Mouse (Mus musculus) heart, embryonic 12.5 days (tissue): ENCODE measurements at regions not wholly inside any gene's neighbourhood (a gene's known extent, or its start where the extent isn't known, plus 50 kb on each side); places are given as distances from the start of the nearest gene placed in this dataset.

Source experiments
- ATAC-seq: fragments of 200-750 bp; cut with Nextera tagmentation; 2 replicates; pipeline ENCODE4 v1.8.0; 2017; ENCODE audit warnings: moderate TSS enrichment, moderate library complexity; ENCODE audit not compliant: insufficient number of reproducible peaks, low FRiP score
- H3K27ac ChIP-seq: fragments of 300-500 bp; sonication (generic); 2 replicates; pipeline ENCODE4 v1.5.1; 2016; ENCODE audit warnings: mild to moderate bottlenecking, moderate library complexity; ENCODE audit not compliant: poor library complexity, severe bottlenecking
- H3K27me3 ChIP-seq: fragments of 300-500 bp; sonication (generic); replicated peaks from 2 replicates; pipeline ENCODE4 v1.6.1; 2016; ENCODE audit warnings: mild to moderate bottlenecking, moderate library complexity
- H3K36me3 ChIP-seq: fragments of 300-500 bp; sonication (generic); 2 replicates; pipeline ENCODE4 v1.6.1; 2016; ENCODE audit warnings: mild to moderate bottlenecking, moderate library complexity
- H3K4me1 ChIP-seq: fragments of 300-500 bp; sonication (generic); replicated peaks from 2 replicates; pipeline ENCODE4 v1.6.1; 2016; ENCODE audit warnings: mild to moderate bottlenecking
- H3K4me2 ChIP-seq: fragments of 300-500 bp; sonication (generic); 2 replicates; pipeline ENCODE4 v1.6.1; 2016; ENCODE audit warnings: mild to moderate bottlenecking, moderate library complexity
- H3K4me3 ChIP-seq: fragments of 300-500 bp; sonication (generic); 2 replicates; pipeline ENCODE4 v1.5.1; 2016; ENCODE audit warnings: mild to moderate bottlenecking
- H3K9ac ChIP-seq: fragments of 300-500 bp; sonication (generic); 2 replicates; pipeline ENCODE4 v1.6.1; 2016; ENCODE audit warnings: mild to moderate bottlenecking, moderate library complexity
- H3K9me3 ChIP-seq: fragments of 300-500 bp; sonication (generic); replicated peaks from 2 replicates; pipeline ENCODE4 v1.6.1; 2016; ENCODE audit warnings: mild to moderate bottlenecking, moderate library complexity
- WGBS: fragments of 180-500 bp; shearing (Covaris S2); methylation state at CpG from one replicate; pipeline ENCODE4 v1.1.7; 2016; 5-methylcytosine and 5-hydroxymethylcytosine counted together

- H3K9me3 ChIP-seq = no peaks in the 10 kb centered on the region
- 0 out of 2 replicates have a peak, but pooled peaks cover 4% of the 10 kb centered on the region for H3K4me1 ChIP-seq
- H3K9ac ChIP-seq = no peak overlapping the region
- H3K27me3 ChIP-seq = peaks cover 5% of the 10 kb centered on the region; the same call in 1 of the 2 replicates
- no peak overlapping the region for H3K4me2 ChIP-seq
- 64% methylated on average over 16 of the region's 16 CpGs for WGBS
- H3K27ac ChIP-seq = no peak overlapping the region
- ATAC-seq = no peak
- no peak overlapping the region for H3K4me3 ChIP-seq
- no peaks in the 10 kb centered on the region for H3K36me3 ChIP-seq
These were observed 88.7 kb downstream of the Edn3 start for GRCm38 (mm10) chr2:174848981-174849681.

GRCm38 (mm10) chr2:174850860-174851259 is 90.4 kb downstream of the Edn3 start:
- no peak overlapping the region for H3K27ac ChIP-seq
- 0 out of 2 replicates have a peak, but pooled peaks cover 4% of the 10 kb centered on the region for H3K4me1 ChIP-seq
- H3K9me3 ChIP-seq = no peaks in the 10 kb centered on the region
- WGBS = 69% methylated on average over 16 of the region's 16 CpGs
- no peaks in the 10 kb centered on the region for H3K36me3 ChIP-seq
- no peak overlapping the region for H3K4me2 ChIP-seq
- ATAC-seq = no peak
- H3K9ac ChIP-seq = no peak overlapping the region
- H3K4me3 ChIP-seq = no peak overlapping the region
- peaks cover 5% of the 10 kb centered on the region; the same call in 1 of the 2 replicates for H3K27me3 ChIP-seq

- H3K9me3 ChIP-seq = no peaks in the 10 kb centered on the region
- H3K4me3 ChIP-seq = no peak overlapping the region
- H3K36me3 ChIP-seq = no peaks in the 10 kb centered on the region
- ATAC-seq = peak; percentile 58
- H3K4me1 ChIP-seq = 0 out of 2 replicates have a peak, but pooled peaks cover 4% of the 10 kb centered on the region
- H3K4me2 ChIP-seq = no peak overlapping the region
- peaks cover 5% of the 10 kb centered on the region; the same call in 1 of the 2 replicates for H3K27me3 ChIP-seq
- no peak overlapping the region for H3K27ac ChIP-seq
- H3K9ac ChIP-seq = no peak overlapping the region
- 17% methylated on average over 22 of the region's 22 CpGs for WGBS
These were observed 91.3 kb downstream of the Edn3 start for GRCm38 (mm10) chr2:174851525-174852330.

- Histone ChIP-seq H3K27ac (no peak overlapping the region), H3K4me2 (no peak overlapping the region), H3K4me3 (no peak overlapping the region), H3K9me3 (no peaks in the 10 kb centered on the region), H3K9ac (no peak overlapping the region), H3K36me3 (no peaks in the 10 kb centered on the region), H3K27me3 (peaks cover 5% of the 10 kb centered on the region; the same call in 1 of the 2 replicates), H3K4me1 (peaks cover 10% of the 10 kb centered on the region)
- ATAC-seq = no peak
- WGBS = 78% methylated on average over 8 of the region's 8 CpGs
These were observed 93.4 kb downstream of the Edn3 start for GRCm38 (mm10) chr2:174853786-174854185.

DNA sequence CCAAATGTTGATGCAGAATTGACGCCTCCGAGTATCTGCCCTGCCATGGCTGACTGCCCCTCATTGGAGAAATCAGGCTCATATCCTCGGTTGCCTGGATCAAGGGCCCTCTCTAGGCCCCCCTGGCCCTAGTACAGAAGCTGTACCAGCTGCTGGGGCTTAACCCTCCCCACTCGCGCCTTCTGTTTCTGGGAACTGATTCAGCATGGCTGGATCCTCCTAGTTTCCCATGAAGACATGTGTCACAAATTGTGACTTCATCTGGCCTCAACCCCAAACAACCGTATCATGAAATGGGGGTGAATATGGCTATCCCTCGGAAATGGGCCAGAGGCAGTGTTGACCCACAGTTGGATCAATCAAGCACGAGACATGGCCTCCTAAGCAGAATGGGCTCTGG is 95.1 kb downstream of the Edn3 start:
- Histone ChIP-seq H3K36me3 (no peaks in the 10 kb centered on the region), H3K9ac (no peak overlapping the region)

DNA sequence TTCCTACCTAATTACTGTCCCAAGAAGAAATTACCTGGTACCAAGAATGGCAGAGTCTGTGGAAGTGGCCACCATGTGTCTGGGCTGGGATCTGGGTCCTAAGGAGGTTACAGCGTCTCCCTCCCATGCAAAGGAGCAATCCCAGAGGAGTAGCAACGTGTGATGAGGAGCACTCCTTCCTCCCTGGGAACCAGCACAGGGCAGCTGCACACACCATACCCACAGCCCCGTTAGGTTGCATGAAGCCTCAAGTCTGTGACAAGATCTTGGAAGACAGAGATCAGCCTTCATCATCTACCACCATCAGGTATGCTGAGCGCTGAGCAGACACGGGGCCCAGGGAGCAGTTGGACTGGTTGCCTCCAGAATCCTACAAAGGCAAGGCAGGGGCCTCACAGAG is 95.7 kb downstream of the Edn3 start:
- 76% methylated on average over 5 of the region's 5 CpGs for WGBS
- Histone ChIP-seq H3K4me2 (no peak overlapping the region), H3K27ac (no peak overlapping the region), H3K9me3 (no peaks in the 10 kb centered on the region), H3K36me3 (no peaks in the 10 kb centered on the region), H3K27me3 (peaks cover 5% of the 10 kb centered on the region; the same call in 1 of the 2 replicates), H3K4me1 (peaks cover 13% of the 10 kb centered on the region), H3K9ac (no peak overlapping the region), H3K4me3 (no peak overlapping the region)
- ATAC-seq = no peak

More for the DNA sequence above, 95.1 kb downstream of the Edn3 start:
- Histone ChIP-seq H3K4me1 (peaks cover 16% of the 10 kb centered on the region), H3K9me3 (no peaks in the 10 kb centered on the region), H3K27ac (no peak overlapping the region), H3K27me3 (peaks cover 5% of the 10 kb centered on the region; the same call in 1 of the 2 replicates), H3K4me2 (no peak overlapping the region), H3K4me3 (no peak overlapping the region)
- WGBS = 81% methylated on average over 8 of the region's 8 CpGs
- no peak for ATAC-seq

- Histone ChIP-seq H3K27me3 (no peaks in the 10 kb centered on the region), H3K4me2 (peak overlapping the region; percentile 39), H3K9ac (peak overlapping the region; percentile 26), H3K4me1 (peaks cover 13% of the 10 kb centered on the region), H3K4me3 (no peak overlapping the region), H3K36me3 (no peaks in the 10 kb centered on the region), H3K9me3 (no peaks in the 10 kb centered on the region), H3K27ac (peak overlapping the region; percentile 10)
- WGBS = 27% methylated on average over 15 of the region's 15 CpGs
- peak; percentile 34; the same call in 1 of the 2 replicates for ATAC-seq
These were observed 97.8 kb downstream of the Edn3 start for GRCm38 (mm10) chr2:174858011-174858834.

GRCm38 (mm10) chr2:174858835-174859215 is 98.4 kb downstream of the Edn3 start:
- Histone ChIP-seq H3K4me2 (peak overlapping the region; percentile 39), H3K36me3 (no peaks in the 10 kb centered on the region), H3K4me3 (no peak overlapping the region), H3K4me1 (peaks cover 13% of the 10 kb centered on the region), H3K9me3 (no peaks in the 10 kb centered on the region), H3K9ac (peak overlapping the region; percentile 26), H3K27ac (peak overlapping the region; percentile 10), H3K27me3 (no peaks in the 10 kb centered on the region)
- WGBS = 3% methylated on average over 2 of the region's 2 CpGs
- peak; percentile 48; the same call in 1 of the 2 replicates for ATAC-seq

- H3K4me1 ChIP-seq = peaks cover 13% of the 10 kb centered on the region
- H3K4me2 ChIP-seq = no peak overlapping the region
- H3K27ac ChIP-seq = no peak overlapping the region
- no peak overlapping the region for H3K9ac ChIP-seq
- H3K9me3 ChIP-seq = no peaks in the 10 kb centered on the region
- H3K27me3 ChIP-seq = no peaks in the 10 kb centered on the region
- no peak overlapping the region for H3K4me3 ChIP-seq
- WGBS = 41% methylated on average over 7 of the region's 7 CpGs
- no peaks in the 10 kb centered on the region for H3K36me3 ChIP-seq
- ATAC-seq = no peak
These were observed 99.1 kb downstream of the Edn3 start for GRCm38 (mm10) chr2:174859533-174859932.

GRCm38 (mm10) chr2:174864657-174865056 is 104.2 kb downstream of the Edn3 start:
- Histone ChIP-seq H3K4me2 (no peak overlapping the region), H3K4me1 (peaks cover 22% of the 10 kb centered on the region), H3K27ac (no peak overlapping the region), H3K36me3 (no peaks in the 10 kb centered on the region), H3K9ac (no peak overlapping the region), H3K27me3 (no peaks in the 10 kb centered on the region), H3K4me3 (no peak overlapping the region), H3K9me3 (no peaks in the 10 kb centered on the region)
- ATAC-seq = no peak
- 77% methylated on average over 3 of the region's 3 CpGs for whole genome bisulfite sequencing
